Mouse (Mus musculus) stomach, embryonic 15.5 days (tissue): ENCODE measurements around the gene Kdm5c. TPM values are rescaled to one million over a fixed set of nuclear protein-coding genes. Genes with fewer than 3 reads are reported as not detected.

ENCODE experiments used
- ATAC-seq: fragments of 200-750 bp; cut with Nextera tagmentation; 2 replicates; pipeline ENCODE4 v1.8.0; 2017; ENCODE audit warnings: low read depth, moderate number of reproducible peaks, moderate TSS enrichment; ENCODE audit not compliant: insufficient read depth, low FRiP score
- H3K27ac ChIP-seq: fragments of 300-500 bp; sonication (generic); 2 replicates; pipeline ENCODE4 v1.5.1; 2015; ENCODE audit warnings: mild to moderate bottlenecking, inconsistent platforms
- H3K27me3 ChIP-seq: fragments of 300-500 bp; sonication (generic); replicated peaks from 2 replicates; pipeline ENCODE4 v1.6.1; 2015; ENCODE audit warnings: inconsistent platforms
- H3K36me3 ChIP-seq: fragments of 300-500 bp; sonication (generic); 2 replicates; pipeline ENCODE4 v1.6.1; 2015; ENCODE audit warnings: inconsistent platforms
- H3K4me1 ChIP-seq: fragments of 300-500 bp; sonication (generic); 2 replicates; pipeline ENCODE4 v1.6.1; 2015; ENCODE audit warnings: inconsistent platforms
- H3K4me2 ChIP-seq: fragments of 300-500 bp; sonication (generic); 2 replicates; pipeline ENCODE4 v1.6.1; 2015; ENCODE audit warnings: mild to moderate bottlenecking, inconsistent platforms
- H3K4me3 ChIP-seq: fragments of 300-500 bp; sonication (generic); replicated peaks from 2 replicates; pipeline ENCODE4 v1.5.1; 2015; ENCODE audit warnings: inconsistent platforms
- H3K9ac ChIP-seq: fragments of 300-500 bp; sonication (generic); 2 replicates; pipeline ENCODE4 v1.6.1; 2015; ENCODE audit warnings: inconsistent platforms
- H3K9me3 ChIP-seq: fragments of 300-500 bp; sonication (generic); 2 replicates; pipeline ENCODE4 v1.6.1; 2016; ENCODE audit warnings: inconsistent platforms
- WGBS: fragments of 180-500 bp; shearing (Covaris S2); methylation state at CpG from one replicate; pipeline ENCODE4 v1.1.7; 2015; 5-methylcytosine and 5-hydroxymethylcytosine counted together
- polyA plus RNA-seq: library from polyadenylated mRNA; unstranded; fragments of >200 nt; fragmentation: Nextera tagmentation; extraction: Ambion mirVana; gene quantifications from 2 replicates; pipeline ENCODE4 v1.2.1, GENCODE M21; 2015

Gene Kdm5c
- 34.4 and 39.6 TPM in 2 replicates for polyA plus RNA-seq

- H3K9me3 ChIP-seq, result no peaks in the 10 kb centered on the region
- WGBS, result under 1% methylated on average over 69 of the region's 69 CpGs
- peak within 1 kb of the TSS; percentile 87 for H3K4me3 ChIP-seq
- ATAC-seq, result peak; percentile 99
- H3K4me2 ChIP-seq, result peak within 1 kb of the TSS; percentile 64
- H3K27ac ChIP-seq, result peak within 1 kb of the TSS; percentile 69; the same call in 1 of the 2 replicates
- peak within 1 kb of the TSS; percentile 77 for H3K9ac ChIP-seq
- no peaks in the 10 kb centered on the region for H3K4me1 ChIP-seq
- H3K36me3 ChIP-seq, result no peaks in the 10 kb centered on the region
- no peaks in the 10 kb centered on the region for H3K27me3 ChIP-seq
These were observed at the start of gene Kdm5c for GRCm38 (mm10) chrX:152232781-152233763. TSS of gene Kdm5c (plus strand) at chrX:152233020.

- Histone ChIP-seq H3K36me3 (no peaks in the 10 kb centered on the region), H3K4me2 (no peak overlapping the region), H3K4me1 (no peaks in the 10 kb centered on the region), H3K9ac (no peak overlapping the region), H3K4me3 (no peak overlapping the region), H3K27ac (no peak overlapping the region), H3K27me3 (no peaks in the 10 kb centered on the region; the same call in 1 of the 2 replicates), H3K9me3 (no peaks in the 10 kb centered on the region)
- ATAC-seq, result no peak
These were observed 45.7 kb upstream of the Kdm5c start for GRCm38 (mm10) chrX:152187151-152187550.

- Histone ChIP-seq H3K27me3 (peaks cover 7% of the 10 kb centered on the region; the same call in 1 of the 2 replicates), H3K4me1 (no peaks in the 10 kb centered on the region), H3K9ac (no peak overlapping the region), H3K36me3 (no peaks in the 10 kb centered on the region), H3K9me3 (no peaks in the 10 kb centered on the region), H3K27ac (no peak overlapping the region), H3K4me2 (no peak overlapping the region), H3K4me3 (no peak overlapping the region)
- no peak for ATAC-seq
- 76% methylated on average over 1 of the region's 1 CpGs for WGBS
These were observed 41.6 kb upstream of the Kdm5c start for GRCm38 (mm10) chrX:152191266-152191665.

- H3K27me3 ChIP-seq, result peaks cover 10% of the 10 kb centered on the region; the same call in 1 of the 2 replicates
- 97% methylated on average over 1 of the region's 1 CpGs for WGBS
- H3K4me1 ChIP-seq, result no peaks in the 10 kb centered on the region
- no peak overlapping the region for H3K27ac ChIP-seq
- no peaks in the 10 kb centered on the region for H3K9me3 ChIP-seq
- H3K9ac ChIP-seq, result no peak overlapping the region
- H3K36me3 ChIP-seq, result no peaks in the 10 kb centered on the region
- H3K4me2 ChIP-seq, result no peak overlapping the region
- no peak overlapping the region for H3K4me3 ChIP-seq
- no peak for ATAC-seq
These were observed 34.8 kb upstream of the Kdm5c start for GRCm38 (mm10) chrX:152197814-152198648.

GRCm38 (mm10) chrX:152201737-152202421 is 30.9 kb upstream of the Kdm5c start:
- H3K27me3 ChIP-seq, result 0 out of 2 replicates have a peak, but pooled peaks cover 3% of the 10 kb centered on the region
- 34% methylated on average over 4 of the region's 4 CpGs for WGBS
- H3K4me3 ChIP-seq, result no peak overlapping the region
- no peak overlapping the region for H3K9ac ChIP-seq
- no peak overlapping the region for H3K4me2 ChIP-seq
- no peak for ATAC-seq
- no peaks in the 10 kb centered on the region for H3K9me3 ChIP-seq
- H3K36me3 ChIP-seq, result no peaks in the 10 kb centered on the region
- no peak overlapping the region for H3K27ac ChIP-seq
- H3K4me1 ChIP-seq, result no peaks in the 10 kb centered on the region

- H3K36me3 ChIP-seq, result no peaks in the 10 kb centered on the region
- 50% methylated on average over 8 of the region's 8 CpGs for WGBS
- no peak overlapping the region for H3K9ac ChIP-seq
- H3K27me3 ChIP-seq, result 0 out of 2 replicates have a peak, but pooled peaks cover 3% of the 10 kb centered on the region
- ATAC-seq, result no peak
- no peaks in the 10 kb centered on the region for H3K9me3 ChIP-seq
- no peak overlapping the region for H3K27ac ChIP-seq
- H3K4me1 ChIP-seq, result no peaks in the 10 kb centered on the region
- no peak overlapping the region for H3K4me2 ChIP-seq
- no peak overlapping the region for H3K4me3 ChIP-seq
These were observed 30.3 kb upstream of the Kdm5c start for GRCm38 (mm10) chrX:152202422-152203103.

- no peak overlapping the region for H3K9ac ChIP-seq
- no peaks in the 10 kb centered on the region for H3K9me3 ChIP-seq
- no peaks in the 10 kb centered on the region for H3K36me3 ChIP-seq
- H3K4me1 ChIP-seq, result no peaks in the 10 kb centered on the region
- H3K27ac ChIP-seq, result no peak overlapping the region
- WGBS, result 73% methylated on average over 4 of the region's 4 CpGs
- no peak overlapping the region for H3K4me2 ChIP-seq
- no peak overlapping the region for H3K4me3 ChIP-seq
- no peak for ATAC-seq
- H3K27me3 ChIP-seq, result no peaks in the 10 kb centered on the region
These were observed 29.6 kb upstream of the Kdm5c start for GRCm38 (mm10) chrX:152203247-152203646.

- ATAC-seq, result no peak
- no peak overlapping the region for H3K4me2 ChIP-seq
- WGBS, result 97% methylated on average over 1 of the region's 1 CpGs
These were observed 27.3 kb upstream of the Kdm5c start for GRCm38 (mm10) chrX:152205486-152205885.

GRCm38 (mm10) chrX:152214703-152215102 is 18.1 kb upstream of the Kdm5c start:
- Histone ChIP-seq H3K4me1 (no peaks in the 10 kb centered on the region), H3K9ac (no peak overlapping the region), H3K36me3 (no peaks in the 10 kb centered on the region), H3K27me3 (no peaks in the 10 kb centered on the region), H3K4me2 (no peak overlapping the region), H3K27ac (no peak overlapping the region), H3K4me3 (no peak overlapping the region), H3K9me3 (no peaks in the 10 kb centered on the region)
- no peak for ATAC-seq
- WGBS, result 69% methylated on average over 1 of the region's 1 CpGs

More at GRCm38 (mm10) chrX:152205486-152205885, 27.3 kb upstream of the Kdm5c start:
- H3K4me1 ChIP-seq, result no peaks in the 10 kb centered on the region
- no peaks in the 10 kb centered on the region for H3K9me3 ChIP-seq
- H3K9ac ChIP-seq, result no peak overlapping the region
- H3K27me3 ChIP-seq, result no peaks in the 10 kb centered on the region
- no peak overlapping the region for H3K27ac ChIP-seq
- no peak overlapping the region for H3K4me3 ChIP-seq
- no peaks in the 10 kb centered on the region for H3K36me3 ChIP-seq

GRCm38 (mm10) chrX:152218529-152218928 is 14.3 kb upstream of the Kdm5c start:
- H3K4me2 ChIP-seq, result no peak overlapping the region
- 87% methylated on average over 2 of the region's 2 CpGs for WGBS
- H3K27ac ChIP-seq, result no peak overlapping the region
- no peak overlapping the region for H3K9ac ChIP-seq
- no peaks in the 10 kb centered on the region for H3K36me3 ChIP-seq
- no peaks in the 10 kb centered on the region for H3K4me1 ChIP-seq
- no peak overlapping the region for H3K4me3 ChIP-seq
- H3K27me3 ChIP-seq, result no peaks in the 10 kb centered on the region
- ATAC-seq, result no peak
- no peaks in the 10 kb centered on the region for H3K9me3 ChIP-seq

- Histone ChIP-seq H3K36me3 (no peaks in the 10 kb centered on the region), H3K27me3 (no peaks in the 10 kb centered on the region), H3K27ac (no peak overlapping the region), H3K4me3 (no peak overlapping the region), H3K9ac (no peak overlapping the region), H3K4me1 (no peaks in the 10 kb centered on the region), H3K4me2 (no peak overlapping the region), H3K9me3 (no peaks in the 10 kb centered on the region)
- no peak for ATAC-seq
- 77% methylated on average over 4 of the region's 4 CpGs for WGBS
These were observed 11.1 kb upstream of the Kdm5c start for GRCm38 (mm10) chrX:152221721-152222120.
